Mouse (Mus musculus) lung, postnatal 0 days (tissue): ENCODE results near the gene Atg2a.

Source experiments
- CTCF ChIP-seq: IDR thresholded peaks from 2 replicates; pipeline ENCODE4 v1.5.1; 2016; ENCODE audit warnings: antibody characterized with exemption, mild to moderate bottlenecking
- EP300 ChIP-seq: IDR thresholded peaks from 2 replicates; pipeline ENCODE4 v1.6.1; 2016; ENCODE audit warnings: antibody characterized with exemption, mild to moderate bottlenecking, control low read depth

GRCm38 (mm10) chr19:6218606-6219005 lies 22.9 kb upstream of the Atg2a start:
- TF ChIP-seq EP300 (no peak), CTCF (no peak)
